Mouse (Mus musculus) layer of hippocampus, postnatal 36 days (tissue): ENCODE results near the gene Dner. TPM values are rescaled to one million over a fixed set of nuclear protein-coding genes. Genes with fewer than 3 reads are reported as not detected.

Experiments
- microRNA-seq, 2 experiments: library from miRNA; unstranded; fragments of <30 nt; microRNA quantifications; one replicate each; pipeline ENCODE4 v1.2.0; 2021
- total RNA-seq, 2 experiments: library from RNA; stranded (reverse); gene quantifications; 2 replicates each; pipeline ENCODE4 v1.2.3; 2021

Dner gene
- total RNA-seq, 2 experiments from 2014 or later, result 113 to 118 TPM

Small RNA genes within 50 kb of the gene (microRNA-seq; reads per million reads assigned to microRNA genes)
- gene Mir5126, result 1.5 to 4.2 reads per million in 2 experiments

Other genes starting within 250 kb of the Dner start
- gene Fbxo36, start 143.6 kb upstream of the Dner start, total RNA-seq, result 1 to 10 TPM; 2.0 to 3.1 TPM
- 100 to 1,000 TPM; 191 to 208 TPM for gene Trip12, start 144.3 kb upstream of the Dner start, total RNA-seq
- 10 to 100 TPM; 12.4 to 15.6 TPM for gene Slc16a14, start 238.9 kb upstream of the Dner start, total RNA-seq